Mouse (Mus musculus): ENCODE measurements around the gene Tmem82.

DNA sequence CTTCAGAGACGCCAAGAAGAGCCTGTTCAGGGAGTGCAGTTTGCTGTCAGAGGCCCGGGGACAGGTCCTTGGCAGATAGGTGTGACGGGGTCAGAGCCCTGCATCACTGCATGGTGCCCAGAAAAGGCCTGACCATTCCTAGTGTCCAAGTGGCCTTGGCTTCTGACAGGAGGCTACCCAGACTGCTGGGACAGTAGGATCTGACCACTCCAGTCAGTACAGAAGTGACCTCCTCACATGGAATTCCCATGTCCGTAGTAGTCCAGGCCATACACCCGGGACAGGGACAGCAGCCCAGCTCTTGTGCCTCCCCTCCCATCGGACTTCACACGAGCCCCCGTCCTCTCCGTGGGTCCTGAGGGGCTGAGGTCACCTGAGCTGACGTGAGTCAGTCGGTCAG lies 11.6 kb upstream of the Tmem82 start:
- TF ChIP-seq CTCF (IDR thresholded peaks at IDR 0.05; ENCODE audit: borderline replicate concordance, control insufficient read depth, extremely low read depth, insufficient read depth, low read length, poor library complexity), result no peak
- no peak for TF ChIP-seq POLR2A (IDR thresholded peaks at IDR 0.05; ENCODE audit: control insufficient read depth, extremely low read depth, insufficient read depth, low read length, poor library complexity)

All from thymus, adult 2 months (tissue).